Mouse (Mus musculus) adrenal gland, postnatal 4 days (tissue): ENCODE measurements around the gene Kcng3. TPM values are rescaled to one million over a fixed set of nuclear protein-coding genes. Genes with fewer than 3 reads are reported as not detected.

ENCODE experiments used
- DNase-seq, 2 experiments: peaks; one replicate each; pipeline ENCODE4 v3.0.0; 2021 to 2022; ENCODE audit warnings: low spot score in 2 of 2, mixed read lengths in 2 of 2
- total RNA-seq, 2 experiments: library from RNA; stranded (reverse); gene quantifications; 2 replicates each; pipeline ENCODE4 v1.2.3; 2021

The Kcng3 gene
- total RNA-seq, 2 experiments from 2014 or later, result 12.7 to 13.6 TPM

GRCm38 (mm10) chr17:83562153-83563010 lies 69.3 kb downstream of the Kcng3 start:
- DNase-seq, result no peak

DNA sequence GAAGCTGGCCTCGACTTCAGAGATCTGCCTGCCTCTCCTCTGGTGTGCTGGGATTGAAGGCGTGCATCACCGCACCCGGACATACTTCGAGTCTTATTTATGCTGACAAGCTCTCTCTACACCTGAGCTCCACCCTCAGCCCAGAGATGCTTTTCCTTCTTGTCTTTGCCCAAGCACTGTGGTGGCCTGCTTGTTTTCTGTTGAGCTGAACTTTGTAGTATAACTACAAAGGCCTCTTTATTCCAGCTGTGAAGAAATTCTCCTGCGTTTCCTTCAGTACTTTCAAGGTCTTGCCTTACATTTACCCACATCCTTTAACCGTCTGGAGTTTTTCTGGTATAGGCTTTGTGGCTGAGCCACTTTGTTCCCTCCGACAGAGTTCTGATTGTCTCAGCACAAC lies 72.6 kb downstream of the Kcng3 start:
- DNase-seq, result no peak

GRCm38 (mm10) chr17:83555836-83556235 lies 75.9 kb downstream of the Kcng3 start:
- no peak for DNase-seq

DNA sequence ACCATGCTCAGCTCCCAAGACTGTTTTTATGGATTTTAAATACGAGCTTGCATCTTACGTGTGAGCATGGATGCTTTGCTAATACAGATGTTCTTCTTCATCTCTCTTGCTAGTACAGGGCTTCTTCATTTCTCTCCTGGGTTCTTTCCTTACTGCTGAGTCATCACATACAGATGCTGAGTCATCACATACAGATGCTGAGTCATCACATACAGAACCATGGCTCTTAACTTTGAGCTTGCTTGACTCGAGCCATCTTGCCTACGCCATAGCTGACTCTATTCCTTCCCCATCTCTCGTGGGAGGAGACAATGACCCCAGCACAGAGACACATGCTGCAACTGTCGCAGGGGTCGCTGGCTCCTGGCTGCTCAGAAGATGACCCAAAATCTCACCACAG lies 76.7 kb downstream of the Kcng3 start:
- no peak for DNase-seq

DNA sequence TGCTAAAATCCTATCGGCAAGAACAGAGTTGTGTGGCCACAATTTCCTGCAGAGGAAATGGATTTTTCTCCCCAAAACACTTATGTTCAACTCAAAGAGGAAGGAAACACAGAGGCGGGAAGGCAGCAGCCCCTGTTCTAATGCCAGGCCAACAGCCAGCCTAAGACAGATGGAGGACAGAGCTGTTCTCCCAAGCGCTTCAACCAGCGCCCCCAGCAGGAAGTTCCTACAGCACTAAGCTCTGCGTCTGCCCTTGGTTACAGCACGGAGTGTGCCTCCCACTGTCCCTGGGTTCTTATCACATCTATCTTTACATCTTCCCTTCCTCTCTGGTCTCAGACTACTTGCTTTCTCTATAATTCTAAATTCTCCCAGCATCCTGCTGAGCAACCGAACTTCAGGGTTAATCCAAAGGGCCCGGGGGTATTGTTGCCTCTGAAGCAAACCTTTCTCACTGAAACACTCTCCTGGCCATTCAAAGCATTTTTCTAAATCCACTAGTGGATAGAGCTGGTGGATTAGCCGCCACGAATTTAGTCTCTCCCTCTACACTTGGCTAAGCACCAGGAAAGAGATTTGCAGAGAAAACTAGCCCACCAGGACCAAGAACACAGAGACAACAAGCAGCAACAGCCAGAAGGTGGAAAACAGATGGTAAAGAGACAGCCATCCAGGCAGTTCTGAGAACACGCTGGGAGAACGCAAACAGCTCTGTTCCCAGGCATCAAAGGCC lies 83.0 kb downstream of the Kcng3 start:
- DNase-seq, result no peak

- no peak for DNase-seq
These were observed 84.5 kb downstream of the Kcng3 start for GRCm38 (mm10) chr17:83547145-83547544.

GRCm38 (mm10) chr17:83545756-83546742 lies 85.6 kb downstream of the Kcng3 start:
- no peak for DNase-seq

- no peak for DNase-seq
These were observed 86.4 kb downstream of the Kcng3 start for GRCm38 (mm10) chr17:83545259-83545658.

- DNase-seq, result no peak
These were observed 89.3 kb downstream of the Kcng3 start for GRCm38 (mm10) chr17:83542424-83542823.

- no peak for DNase-seq
These were observed 92.2 kb downstream of the Kcng3 start for GRCm38 (mm10) chr17:83539262-83540037.

- DNase-seq, result no peak
These were observed 93.0 kb downstream of the Kcng3 start for GRCm38 (mm10) chr17:83538694-83539093.

GRCm38 (mm10) chr17:83538141-83538540 lies 93.6 kb downstream of the Kcng3 start:
- no peak for DNase-seq

Other genes starting within 250 kb of the Kcng3 start
- 100 to 1,000 TPM; 241 to 253 TPM for gene Cox7a2l, start 114.6 kb downstream of the Kcng3 start, total RNA-seq
- 100 to 1,000 TPM; 103 to 108 TPM for gene Mta3, start 74.3 kb upstream of the Kcng3 start, total RNA-seq
- gene Haao, start 216.1 kb upstream of the Kcng3 start, total RNA-seq, result 10 to 100 TPM in 1 of 2 experiments, 1 to 10 TPM in 1; 1.3 to 12.9 TPM